Mouse (Mus musculus) heart, postnatal 0 days (tissue): ENCODE data around the gene Cc2d1b. TPM values are rescaled to one million over a fixed set of nuclear protein-coding genes. Genes with fewer than 3 reads are reported as not detected.

Experiments
- ATAC-seq: fragments of 200-750 bp; cut with Nextera tagmentation; 2 replicates; pipeline ENCODE4 v1.8.0; 2017; ENCODE audit warnings: low read depth, moderate number of reproducible peaks, moderate library complexity; ENCODE audit not compliant: insufficient read depth
- DNase-seq: peaks from one replicate; pipeline ENCODE4 v3.0.0-alpha.2; 2016; ENCODE audit warnings: low spot score
- H3K27ac ChIP-seq: fragments of 300-500 bp; sonication (generic); 2 replicates; pipeline ENCODE4 v1.5.1; 2014; ENCODE audit warnings: low read depth, mild to moderate bottlenecking
- H3K27me3 ChIP-seq: fragments of 300-500 bp; sonication (generic); 2 replicates; pipeline ENCODE4 v1.6.1; 2014; ENCODE audit warnings: low read length, mixed read lengths; ENCODE audit not compliant: control insufficient read depth, insufficient read depth
- H3K36me3 ChIP-seq: fragments of 300-500 bp; sonication (generic); replicated peaks from 2 replicates; pipeline ENCODE4 v1.6.1; 2014; ENCODE audit warnings: low read length, mixed read lengths; ENCODE audit not compliant: control insufficient read depth, insufficient read depth
- H3K4me1 ChIP-seq: fragments of 300-500 bp; sonication (generic); 2 replicates; pipeline ENCODE4 v1.6.1; 2014; ENCODE audit warnings: antibody characterized with exemption; ENCODE audit not compliant: control insufficient read depth, insufficient read depth
- H3K4me2 ChIP-seq: fragments of 300-500 bp; sonication (generic); 2 replicates; pipeline ENCODE4 v1.6.1; 2014; ENCODE audit warnings: low read depth, mild to moderate bottlenecking, low read length, moderate library complexity
- H3K4me3 ChIP-seq: fragments of 300-500 bp; sonication (generic); 2 replicates; pipeline ENCODE4 v1.5.1; 2014; ENCODE audit warnings: low read depth, low read length
- H3K9ac ChIP-seq: fragments of 300-500 bp; sonication (generic); replicated peaks from 2 replicates; pipeline ENCODE4 v1.6.1; 2014; ENCODE audit warnings: low read depth, low read length, mixed read lengths
- H3K9me3 ChIP-seq: fragments of 300-500 bp; sonication (generic); replicated peaks from 2 replicates; pipeline ENCODE4 v1.6.1; 2016; ENCODE audit warnings: low read length; ENCODE audit not compliant: control insufficient read depth
- CTCF ChIP-seq: IDR thresholded peaks from 2 replicates; pipeline ENCODE4 v1.5.1; 2016; ENCODE audit warnings: antibody characterized with exemption, control low read depth, low read depth
- EP300 ChIP-seq: IDR thresholded peaks from 2 replicates; pipeline ENCODE4 v1.6.1; 2016; ENCODE audit warnings: antibody characterized with exemption, low read depth
- WGBS: fragments of 180-500 bp; shearing (Covaris S2); extraction: QIAGEN DNeasy Blood & Tissue Kit; methylation state at CpG from one replicate; pipeline ENCODE4 v1.1.7; 2014; 5-methylcytosine and 5-hydroxymethylcytosine counted together
- polyA plus RNA-seq: library from polyadenylated mRNA; unstranded; fragments of >200 nt; fragmentation: Nextera tagmentation; extraction: Ambion mirVana; gene quantifications from 2 replicates; pipeline ENCODE4 v1.2.1, GENCODE M21; 2015
- total RNA-seq: library from RNA; depleted of rRNA; stranded (reverse); fragments of >200 nt; gene quantifications from 2 replicates; pipeline ENCODE4 v1.2.3, GENCODE M21; 2014; ENCODE audit warnings: low replicate concordance

Gene Cc2d1b
- total and polyA plus RNA-seq, 2 experiments from 2014 or later, result 12.3 to 28.8 TPM

GRCm38 (mm10) chr4:108595785-108596184 is 24.0 kb upstream of the Cc2d1b start:
- peaks cover 3% of the 10 kb centered on the region; the same call in 1 of the 2 replicates for H3K36me3 ChIP-seq
- no peak overlapping the region for H3K27ac ChIP-seq
- H3K4me1 ChIP-seq, result no peaks in the 10 kb centered on the region
- H3K4me3 ChIP-seq, result no peak overlapping the region
- H3K4me2 ChIP-seq, result no peak overlapping the region
- no peaks in the 10 kb centered on the region for H3K9me3 ChIP-seq
- TF ChIP-seq EP300 (no peak), CTCF (no peak)
- ATAC-seq, result no peak
- no peak overlapping the region for H3K9ac ChIP-seq
- 89% methylated on average over 1 of the region's 1 CpGs for WGBS
- DNase-seq, result no peak
- no peaks in the 10 kb centered on the region for H3K27me3 ChIP-seq

GRCm38 (mm10) chr4:108598306-108598705 is 21.4 kb upstream of the Cc2d1b start:
- H3K9me3 ChIP-seq, result no peaks in the 10 kb centered on the region
- ATAC-seq (no peak), DNase-seq (no peak)
- no peak overlapping the region for H3K27ac ChIP-seq
- TF ChIP-seq EP300, result no peak
- no peaks in the 10 kb centered on the region for H3K27me3 ChIP-seq
- no peaks in the 10 kb centered on the region for H3K4me1 ChIP-seq
- H3K4me2 ChIP-seq, result no peak overlapping the region
- no peak overlapping the region for H3K9ac ChIP-seq
- 64% methylated on average over 4 of the region's 4 CpGs for WGBS
- peaks cover 9% of the 10 kb centered on the region; the same call in 1 of the 2 replicates for H3K36me3 ChIP-seq
- H3K4me3 ChIP-seq, result no peak overlapping the region

GRCm38 (mm10) chr4:108601870-108602269 is 17.9 kb upstream of the Cc2d1b start:
- H3K27me3 ChIP-seq, result no peaks in the 10 kb centered on the region
- WGBS, result 90% methylated on average over 7 of the region's 7 CpGs
- H3K4me2 ChIP-seq, result no peak overlapping the region
- TF ChIP-seq CTCF (no peak), EP300 (no peak)
- H3K36me3 ChIP-seq, result peaks cover 39% of the 10 kb centered on the region
- no peak overlapping the region for H3K27ac ChIP-seq
- H3K9me3 ChIP-seq, result no peaks in the 10 kb centered on the region
- no peak overlapping the region for H3K9ac ChIP-seq
- no peak overlapping the region for H3K4me3 ChIP-seq
- H3K4me1 ChIP-seq, result no peaks in the 10 kb centered on the region
- ATAC-seq, result no peak
- DNase-seq, result no peak

GRCm38 (mm10) chr4:108608651-108609050 is 11.1 kb upstream of the Cc2d1b start:
- no peak overlapping the region for H3K4me2 ChIP-seq
- H3K4me1 ChIP-seq, result no peaks in the 10 kb centered on the region
- peaks cover 28% of the 10 kb centered on the region for H3K36me3 ChIP-seq
- TF ChIP-seq EP300, result no peak
- no peak for TF ChIP-seq CTCF
- no peak for ATAC-seq
- no peak for DNase-seq
- no peaks in the 10 kb centered on the region for H3K9me3 ChIP-seq
- no peaks in the 10 kb centered on the region for H3K27me3 ChIP-seq
- H3K9ac ChIP-seq, result no peak overlapping the region
- H3K27ac ChIP-seq, result no peak overlapping the region
- 93% methylated on average over 3 of the region's 3 CpGs for WGBS
- H3K4me3 ChIP-seq, result no peak overlapping the region

GRCm38 (mm10) chr4:108610935-108611334 is 8.8 kb upstream of the Cc2d1b start:
- no peak for ATAC-seq
- Histone ChIP-seq H3K36me3 (peaks cover 10% of the 10 kb centered on the region), H3K27ac (no peak overlapping the region), H3K4me1 (no peaks in the 10 kb centered on the region), H3K4me2 (no peak overlapping the region), H3K9ac (no peak overlapping the region), H3K9me3 (no peaks in the 10 kb centered on the region), H3K27me3 (no peaks in the 10 kb centered on the region), H3K4me3 (no peak overlapping the region)
- DNase-seq, result no peak
- TF ChIP-seq CTCF, result no peak
- no peak for TF ChIP-seq EP300
- WGBS, result 75% methylated on average over 5 of the region's 5 CpGs

- no peak overlapping the region for H3K9ac ChIP-seq
- no peak for TF ChIP-seq EP300
- no peak for TF ChIP-seq CTCF
- no peak overlapping the region for H3K4me2 ChIP-seq
- DNase-seq, result no peak
- no peaks in the 10 kb centered on the region; the same call in 1 of the 2 replicates for H3K36me3 ChIP-seq
- H3K27me3 ChIP-seq, result no peaks in the 10 kb centered on the region
- ATAC-seq, result no peak
- H3K9me3 ChIP-seq, result no peaks in the 10 kb centered on the region
- H3K4me1 ChIP-seq, result peaks cover 5% of the 10 kb centered on the region; the same call in 1 of the 2 replicates
- no peak overlapping the region for H3K4me3 ChIP-seq
- H3K27ac ChIP-seq, result no peak overlapping the region
- WGBS, result 62% methylated on average over 4 of the region's 4 CpGs
Measured at GRCm38 (mm10) chr4:108618586-108618985, 1.2 kb upstream of the Cc2d1b start.
